Mouse (Mus musculus): Measurements from ENCODE around the gene Kirrel2. TPM values are rescaled to one million over a fixed set of nuclear protein-coding genes. Genes with fewer than 3 reads are reported as not detected.

Kirrel2 gene
- polyA plus RNA-seq, 1 experiment from 2014 or later: 3.9 TPM

- Histone ChIP-seq H3K4me1 (replicated peaks) (peaks cover 2% of the 10 kb centered on the region), H3K36me3 (no peaks in the 10 kb centered on the region), H3K27ac (replicated peaks) (no peak overlapping the region), H3K9ac (no peak overlapping the region), H3K4me3 (no peak overlapping the region), H3K4me2 (no peak overlapping the region), H3K27me3 (peaks cover 19% of the 10 kb centered on the region), H3K9me3 (no peaks in the 10 kb centered on the region)
- no peak for ATAC-seq (ENCODE audit: low read depth)
- WGBS: 42% methylated on average over 5 of the region's 5 CpGs
These were observed 14.9 kb upstream of the Kirrel2 start for GRCm38 (mm10) chr7:30472411-30472810.

GRCm38 (mm10) chr7:30464816-30465300 lies 7.4 kb upstream of the Kirrel2 start:
- H3K4me2 ChIP-seq: no peak overlapping the region
- H3K9me3 ChIP-seq: no peaks in the 10 kb centered on the region
- H3K4me3 ChIP-seq: no peak overlapping the region
- ATAC-seq (ENCODE audit: low read depth): no peak
- H3K36me3 ChIP-seq: no peaks in the 10 kb centered on the region
- H3K9ac ChIP-seq: no peak overlapping the region
- WGBS: 13% methylated on average over 6 of the region's 6 CpGs
- peaks cover 95% of the 10 kb centered on the region for H3K27me3 ChIP-seq
- H3K27ac ChIP-seq (replicated peaks): no peak overlapping the region
- no peaks in the 10 kb centered on the region; the same call in 1 of the 2 replicates for H3K4me1 ChIP-seq (replicated peaks)

- peaks cover 96% of the 10 kb centered on the region for H3K27me3 ChIP-seq
- no peak for ATAC-seq (ENCODE audit: low read depth)
- H3K4me3 ChIP-seq: no peak overlapping the region
- no peaks in the 10 kb centered on the region for H3K9me3 ChIP-seq
- H3K36me3 ChIP-seq: no peaks in the 10 kb centered on the region
- H3K4me2 ChIP-seq: no peak overlapping the region
- no peak overlapping the region for H3K27ac ChIP-seq (replicated peaks)
- 24% methylated on average over 4 of the region's 4 CpGs for WGBS
- H3K4me1 ChIP-seq (replicated peaks): no peaks in the 10 kb centered on the region; the same call in 1 of the 2 replicates
- no peak overlapping the region for H3K9ac ChIP-seq
These were observed 6.5 kb upstream of the Kirrel2 start for GRCm38 (mm10) chr7:30463996-30464395.

GRCm38 (mm10) chr7:30463568-30463967 lies 6.1 kb upstream of the Kirrel2 start:
- Histone ChIP-seq H3K27ac (replicated peaks) (no peak overlapping the region), H3K4me3 (no peak overlapping the region), H3K4me1 (replicated peaks) (peaks cover 2% of the 10 kb centered on the region), H3K36me3 (no peaks in the 10 kb centered on the region), H3K4me2 (no peak overlapping the region), H3K9ac (no peak overlapping the region), H3K9me3 (no peaks in the 10 kb centered on the region), H3K27me3 (peaks cover 98% of the 10 kb centered on the region)
- ATAC-seq (ENCODE audit: low read depth): no peak
- 22% methylated on average over 7 of the region's 7 CpGs for WGBS

- no peak overlapping the region for H3K9ac ChIP-seq
- ATAC-seq (ENCODE audit: low read depth): no peak
- 45% methylated on average over 6 of the region's 6 CpGs for WGBS
- peaks cover 28% of the 10 kb centered on the region for H3K4me1 ChIP-seq (replicated peaks)
- peaks cover 98% of the 10 kb centered on the region for H3K27me3 ChIP-seq
- H3K4me2 ChIP-seq: no peak overlapping the region
- H3K9me3 ChIP-seq: no peaks in the 10 kb centered on the region
- H3K4me3 ChIP-seq: no peak overlapping the region
- no peak overlapping the region for H3K27ac ChIP-seq (replicated peaks)
- H3K36me3 ChIP-seq: no peaks in the 10 kb centered on the region
These were observed 2.0 kb upstream of the Kirrel2 start for GRCm38 (mm10) chr7:30459484-30459883.

DNA sequence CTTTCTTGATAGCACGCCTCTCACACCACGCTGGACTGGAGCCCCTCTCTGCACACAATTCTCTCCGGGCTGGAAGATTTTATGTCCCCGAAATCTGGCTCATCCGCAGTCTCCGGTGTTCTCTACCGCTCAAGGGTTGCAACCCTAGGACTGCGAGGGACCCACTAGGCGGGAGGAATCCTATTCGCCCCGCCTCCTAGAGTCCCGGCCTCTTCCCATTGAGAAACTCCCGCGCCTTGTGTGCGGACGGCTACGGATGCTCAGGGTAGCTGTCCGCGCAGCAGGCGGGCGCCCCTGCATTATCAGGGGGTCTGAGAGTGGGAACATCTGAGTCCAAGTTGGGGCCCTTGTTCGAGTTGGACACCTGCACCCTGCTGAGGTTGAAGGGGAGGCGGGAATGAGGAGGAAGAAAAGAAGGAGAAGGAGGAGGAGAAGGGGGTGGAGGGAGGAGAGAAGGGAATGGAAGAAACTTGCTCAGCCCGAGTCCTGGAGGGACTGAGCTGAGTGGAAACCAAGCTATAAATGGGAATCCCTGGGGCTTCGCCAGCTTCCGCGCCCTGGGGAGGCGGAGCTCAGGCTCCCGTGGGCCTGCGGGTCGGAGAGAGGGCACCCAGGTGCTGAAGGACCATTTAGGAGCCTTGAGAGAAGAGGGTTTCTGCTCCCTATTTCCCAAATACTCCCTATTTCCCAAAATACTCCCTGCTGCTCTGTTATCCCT lies 420 bp downstream of the Kirrel2 start:
- Histone ChIP-seq H3K4me1 (replicated peaks) (peaks cover 41% of the 10 kb centered on the region), H3K9me3 (no peaks in the 10 kb centered on the region), H3K27me3 (peaks cover 95% of the 10 kb centered on the region), H3K9ac (peak overlapping the region; percentile 51), H3K4me2 (peak overlapping the region; percentile 58), H3K4me3 (peak overlapping the region; percentile 29), H3K27ac (replicated peaks) (no peak overlapping the region), H3K36me3 (no peaks in the 10 kb centered on the region)
- WGBS: 1% methylated on average over 31 of the region's 31 CpGs
- peak; percentile 36 for ATAC-seq (ENCODE audit: low read depth)

- Histone ChIP-seq H3K27ac (replicated peaks) (no peak overlapping the region), H3K36me3 (no peaks in the 10 kb centered on the region), H3K4me1 (replicated peaks) (peaks cover 41% of the 10 kb centered on the region), H3K4me3 (peak overlapping the region; percentile 29), H3K4me2 (peak overlapping the region; percentile 58), H3K9me3 (no peaks in the 10 kb centered on the region), H3K27me3 (peaks cover 95% of the 10 kb centered on the region), H3K9ac (peak overlapping the region; percentile 51)
- WGBS: under 1% methylated on average over 9 of the region's 9 CpGs
- ATAC-seq (ENCODE audit: low read depth): no peak
These were observed 1.0 kb downstream of the Kirrel2 start for GRCm38 (mm10) chr7:30456487-30456886.

GRCm38 (mm10) chr7:30454259-30454658 lies 3.2 kb downstream of the Kirrel2 start:
- Histone ChIP-seq H3K27ac (replicated peaks) (no peak overlapping the region), H3K27me3 (peaks cover 77% of the 10 kb centered on the region), H3K4me3 (peak overlapping the region; percentile 17; the same call in 1 of the 2 replicates), H3K36me3 (no peaks in the 10 kb centered on the region), H3K4me2 (peak overlapping the region; percentile 36), H3K4me1 (replicated peaks) (peaks cover 41% of the 10 kb centered on the region), H3K9ac (no peak overlapping the region), H3K9me3 (no peaks in the 10 kb centered on the region)
- 10% methylated on average over 6 of the region's 6 CpGs for WGBS
- ATAC-seq (ENCODE audit: low read depth): no peak

DNA sequence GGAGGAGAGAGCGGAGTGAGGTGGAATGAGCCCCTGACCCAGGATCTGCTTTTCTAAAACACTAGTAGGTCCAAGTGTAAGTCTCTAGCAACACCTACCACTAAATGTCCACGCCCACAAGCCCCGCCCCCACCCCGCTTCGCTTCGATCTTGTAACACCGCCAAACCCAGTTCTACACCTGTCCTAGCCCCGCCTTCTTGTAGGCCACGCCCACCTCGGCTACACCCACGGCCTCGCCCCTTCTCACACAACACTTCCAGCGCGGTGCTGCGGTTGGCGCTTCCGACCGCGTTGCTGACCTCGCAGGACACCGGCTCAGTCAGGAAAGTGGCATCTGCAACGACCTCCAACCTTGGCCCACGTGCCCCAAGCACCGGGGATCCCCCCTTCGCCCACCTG lies 3.7 kb downstream of the Kirrel2 start:
- H3K9ac ChIP-seq: no peak overlapping the region; the same call in 1 of the 2 replicates
- peak overlapping the region; percentile 17 for H3K4me3 ChIP-seq
- H3K9me3 ChIP-seq: no peaks in the 10 kb centered on the region
- ATAC-seq (ENCODE audit: low read depth): no peak
- H3K4me2 ChIP-seq: peak overlapping the region; percentile 36
- H3K27me3 ChIP-seq: peaks cover 72% of the 10 kb centered on the region
- H3K27ac ChIP-seq (replicated peaks): no peak overlapping the region
- H3K4me1 ChIP-seq (replicated peaks): peaks cover 40% of the 10 kb centered on the region
- WGBS: 3% methylated on average over 25 of the region's 25 CpGs
- no peaks in the 10 kb centered on the region for H3K36me3 ChIP-seq

DNA sequence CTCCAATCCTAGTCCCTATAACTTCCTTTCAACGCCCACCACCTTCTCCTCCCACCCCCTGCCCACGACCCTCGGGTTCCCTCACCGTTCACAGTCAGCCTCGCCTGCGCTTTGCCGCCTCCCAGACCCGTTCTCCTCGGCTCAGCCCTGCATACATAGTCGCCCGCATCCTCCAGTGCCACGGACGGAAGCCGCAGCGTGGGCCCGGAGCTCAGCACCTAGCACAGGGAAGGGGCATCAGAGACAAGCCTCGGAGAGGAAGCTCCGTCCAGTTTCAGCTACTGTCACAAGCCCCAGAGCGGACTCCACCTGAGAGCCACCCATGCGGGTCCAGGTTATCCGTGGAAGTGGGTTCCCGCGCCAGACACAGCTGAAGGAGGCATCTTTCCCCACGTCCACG lies 4.2 kb downstream of the Kirrel2 start:
- Histone ChIP-seq H3K9ac (no peak overlapping the region; the same call in 1 of the 2 replicates), H3K4me3 (peak overlapping the region; percentile 17), H3K27ac (replicated peaks) (no peak overlapping the region), H3K9me3 (no peaks in the 10 kb centered on the region), H3K4me2 (peak overlapping the region; percentile 36), H3K27me3 (peaks cover 68% of the 10 kb centered on the region), H3K36me3 (no peaks in the 10 kb centered on the region), H3K4me1 (replicated peaks) (peaks cover 36% of the 10 kb centered on the region)
- no peak for ATAC-seq (ENCODE audit: low read depth)
- WGBS: 13% methylated on average over 25 of the region's 25 CpGs

GRCm38 (mm10) chr7:30450241-30450640 lies 7.2 kb downstream of the Kirrel2 start:
- ATAC-seq (ENCODE audit: low read depth): no peak
- Histone ChIP-seq H3K27me3 (peaks cover 37% of the 10 kb centered on the region), H3K27ac (replicated peaks) (no peak overlapping the region), H3K4me3 (no peak overlapping the region), H3K9me3 (no peaks in the 10 kb centered on the region), H3K4me2 (no peak overlapping the region), H3K4me1 (replicated peaks) (peaks cover 22% of the 10 kb centered on the region), H3K36me3 (no peaks in the 10 kb centered on the region), H3K9ac (no peak overlapping the region)
- WGBS: 77% methylated on average over 7 of the region's 7 CpGs

DNA sequence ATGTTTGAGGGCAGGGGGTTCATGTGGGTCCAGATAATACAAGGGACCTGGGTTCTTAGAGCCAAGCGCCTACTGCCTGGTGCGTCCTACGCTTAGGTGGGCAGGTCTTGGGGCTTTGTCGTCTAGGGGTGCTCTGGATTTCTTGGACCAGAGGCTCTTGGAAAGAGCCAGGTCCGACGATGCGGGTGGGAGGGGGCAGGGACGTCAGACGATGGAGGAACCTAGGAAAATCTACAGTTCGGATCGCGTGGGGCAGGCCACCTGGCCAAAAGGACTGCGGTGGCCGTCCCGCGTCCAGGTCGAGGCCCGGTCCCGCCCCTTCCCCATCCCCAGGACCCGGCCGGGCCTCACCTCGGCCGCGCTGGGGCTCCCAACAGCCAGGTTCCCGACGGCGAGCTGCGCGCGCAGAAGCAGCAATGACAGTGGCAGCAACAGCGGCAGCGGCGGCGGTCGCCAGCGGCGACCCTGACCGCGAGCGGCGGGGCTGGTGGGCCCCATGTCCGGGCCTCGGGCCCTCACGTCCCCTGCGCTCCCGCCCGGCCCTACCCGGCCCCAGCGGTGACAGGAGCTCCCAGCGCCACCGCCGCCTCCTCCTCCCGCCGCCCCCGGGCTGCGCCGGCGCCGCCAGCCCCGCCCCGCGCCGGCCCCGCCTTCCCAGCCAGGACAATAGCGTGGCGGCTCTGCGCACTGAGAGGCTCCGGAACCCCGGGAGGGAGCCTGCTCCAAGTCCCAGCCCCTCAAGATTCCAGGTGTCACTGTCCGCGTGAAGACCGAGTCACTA lies 12.3 kb downstream of the Kirrel2 start, which contains the start of gene Aplp1:
Gene Aplp1, minus strand, starts transcription at position 565 of the 781 bp plus-strand sequence.
- peak within 1 kb of the TSS; percentile 98 for H3K27ac ChIP-seq (replicated peaks)
- H3K4me1 ChIP-seq (replicated peaks): peaks cover 44% of the 10 kb centered on the region
- peak; percentile 82 for ATAC-seq (ENCODE audit: low read depth)
- H3K27me3 ChIP-seq: no peaks in the 10 kb centered on the region
- H3K9me3 ChIP-seq: no peaks in the 10 kb centered on the region
- peak within 1 kb of the TSS; percentile 86 for H3K4me2 ChIP-seq
- peak within 1 kb of the TSS; percentile 86 for H3K4me3 ChIP-seq
- under 1% methylated on average over 54 of the region's 72 CpGs for WGBS
- H3K9ac ChIP-seq: peak within 1 kb of the TSS; percentile 98
- peaks cover 31% of the 10 kb centered on the region for H3K36me3 ChIP-seq
